Mouse (Mus musculus) ES-CJ7 (cell line): ENCODE measurements at regions not wholly inside any gene's neighbourhood (a gene's known extent, or its start where the extent isn't known, plus 50 kb on each side); places are given as distances from the start of the nearest gene placed in this dataset.

Experiments
- DNase-seq: peaks from one replicate; pipeline ENCODE4 v3.0.0; 2011; ENCODE audit warnings: low read depth, low spot score

- DNase-seq = no peak
Observed at GRCm38 (mm10) chr10:124945257-124945656, 444.0 kb downstream of the Slc16a7 start.

GRCm38 (mm10) chr10:124942214-124942613, 447.1 kb downstream of the Slc16a7 start:
- DNase-seq = peak; percentile 43

- no peak for DNase-seq
Observed at GRCm38 (mm10) chr10:124927218-124927617, 462.0 kb downstream of the Slc16a7 start.

- no peak for DNase-seq
Observed at GRCm38 (mm10) chr10:124900044-124900443, 489.2 kb downstream of the Slc16a7 start.

DNA sequence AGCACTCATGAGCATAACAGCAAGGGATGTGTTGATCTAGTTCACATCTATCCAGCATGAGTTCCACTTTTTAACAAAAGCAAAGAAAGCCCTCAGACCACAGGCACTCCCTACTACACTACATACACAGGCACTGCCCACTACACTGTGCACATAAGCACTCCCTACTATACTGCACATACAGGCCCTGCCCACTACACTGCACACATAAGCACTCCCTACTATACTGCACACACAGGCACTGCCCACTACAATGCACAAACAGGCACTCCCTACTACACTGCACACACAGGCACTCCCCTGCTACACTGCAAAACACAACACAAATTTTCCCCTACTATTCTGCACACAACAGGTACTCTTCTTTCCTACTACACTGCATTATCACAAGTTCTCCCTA, 510.7 kb downstream of the Slc16a7 start:
- no peak for DNase-seq

DNA sequence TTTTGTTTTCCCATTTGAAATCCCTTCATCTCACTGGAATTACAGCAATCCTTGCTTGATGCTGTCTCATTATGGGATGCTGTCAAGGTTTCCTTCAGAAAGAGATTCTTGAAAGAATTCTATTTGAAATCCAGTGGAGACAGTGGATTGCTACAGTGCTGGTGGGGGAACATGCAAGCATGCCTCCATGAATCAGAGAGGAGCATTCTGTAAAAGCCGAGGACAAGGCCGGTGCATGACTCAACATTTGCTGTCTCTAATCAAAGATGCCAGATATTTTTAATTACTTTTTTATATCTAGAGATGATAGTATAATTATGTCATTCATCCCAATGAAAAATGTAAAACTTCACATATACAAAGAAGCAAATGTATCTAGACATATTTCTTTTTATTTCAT, 511.6 kb downstream of the Slc16a7 start:
- DNase-seq = no peak

DNA sequence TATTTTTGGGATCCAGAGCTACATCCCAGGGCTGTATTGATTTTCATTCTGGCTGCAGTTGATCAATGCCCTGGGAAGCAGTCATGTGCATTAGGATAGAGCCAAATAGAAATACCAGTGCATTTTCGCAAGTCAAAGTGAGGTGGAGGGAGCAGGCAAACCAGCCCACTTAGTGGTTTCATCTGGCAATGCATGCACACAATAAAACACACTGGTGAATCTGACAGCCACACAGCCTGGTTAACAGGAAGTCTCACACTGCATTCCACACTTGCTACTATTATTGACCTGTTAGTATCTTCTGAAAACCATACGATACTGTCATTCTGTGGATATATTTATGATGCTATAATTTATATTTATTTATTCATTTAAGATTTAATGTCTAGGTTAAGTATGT, 517.1 kb downstream of the Slc16a7 start:
- no peak for DNase-seq

GRCm38 (mm10) chr10:124842546-124843113, 546.6 kb downstream of the Slc16a7 start:
- no peak for DNase-seq

DNA sequence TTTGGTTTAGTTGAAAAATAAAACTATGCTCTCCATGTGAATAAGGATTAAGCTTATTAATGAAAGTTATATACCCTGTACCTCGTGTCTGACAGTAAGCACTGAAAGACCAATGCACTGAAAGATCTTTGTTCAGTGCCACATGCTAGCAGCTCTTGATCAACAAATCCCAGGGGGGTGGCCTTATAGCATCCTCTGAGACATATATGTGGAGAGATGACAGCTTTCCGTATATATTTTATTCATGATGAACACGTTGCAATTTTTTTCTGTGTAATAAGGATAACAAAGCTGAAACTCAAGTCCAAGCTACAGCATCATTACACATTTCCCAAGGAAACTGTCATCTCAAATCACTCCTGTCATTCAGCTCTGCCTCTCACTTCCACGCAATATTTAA, 555.3 kb downstream of the Slc16a7 start:
- no peak for DNase-seq

DNA sequence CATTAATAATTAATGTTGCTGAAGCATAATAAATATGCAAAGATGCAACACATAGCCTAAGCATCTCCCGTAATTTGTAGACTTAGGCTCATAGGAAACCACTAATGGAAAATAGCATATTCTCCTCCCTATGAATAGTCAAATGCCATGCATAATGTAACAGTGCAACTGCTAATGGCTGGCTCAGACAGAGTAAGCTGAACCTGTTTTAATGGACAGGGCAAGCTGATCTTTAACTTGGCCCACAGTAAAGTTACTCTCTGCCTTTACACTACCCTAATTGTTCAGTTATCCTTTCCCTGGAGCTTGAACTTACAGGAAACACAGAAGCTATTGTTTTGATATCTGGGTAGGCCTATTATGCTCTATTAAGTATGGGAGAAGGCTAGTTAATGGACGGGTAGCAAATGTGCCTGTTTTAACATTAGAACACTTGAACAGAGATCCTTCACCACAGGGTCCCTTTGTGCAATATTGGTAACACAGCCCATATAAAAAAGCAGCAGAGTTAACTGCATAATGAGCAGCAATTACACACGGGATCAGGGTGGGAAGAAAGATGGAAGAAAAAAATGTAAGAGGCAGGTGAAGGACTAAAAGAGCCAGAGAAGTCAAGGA, 585.2 kb downstream of the Slc16a7 start:
- no peak for DNase-seq
